Mouse (Mus musculus): Measurements from ENCODE around the gene P4hb. TPM values are rescaled to one million over a fixed set of nuclear protein-coding genes. Genes with fewer than 3 reads are reported as not detected.

P4hb gene
- polyA plus RNA-seq, 1 experiment from 2014 or later, result 248 TPM

DNA sequence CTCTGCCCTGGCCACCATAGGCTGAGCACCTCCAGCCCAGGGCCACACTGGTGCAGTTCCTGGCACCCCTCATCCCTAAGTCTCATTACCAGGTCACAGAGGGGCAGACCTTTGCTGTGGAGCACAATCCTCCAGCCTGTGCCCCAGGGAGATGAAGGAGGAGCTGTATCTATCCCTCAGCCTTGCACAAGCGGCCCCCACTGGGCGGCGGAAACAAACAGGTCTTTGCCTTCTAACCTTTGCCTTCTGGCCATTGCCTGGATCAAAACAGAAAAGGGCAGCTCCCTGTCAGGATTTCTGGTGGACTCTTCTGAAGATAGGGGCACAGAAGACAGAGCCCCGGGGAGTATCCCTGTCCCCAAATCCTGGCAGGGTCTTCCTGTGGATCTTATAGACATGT lies 44.1 kb downstream of the P4hb start:
- Histone ChIP-seq H3K9me3 (ENCODE audit: control insufficient read depth, low read length) (no peaks in the 10 kb centered on the region), H3K4me2 (ENCODE audit: low read depth, low read length) (no peak overlapping the region), H3K27ac (ENCODE audit: low read depth, low read length) (no peak overlapping the region), H3K4me3 (ENCODE audit: low read depth, low read length) (no peak overlapping the region), H3K4me1 (ENCODE audit: control insufficient read depth, insufficient read depth, low read length) (0 out of 2 replicates have a peak, but pooled peaks cover 4% of the 10 kb centered on the region), H3K9ac (replicated peaks; ENCODE audit: low read depth, low read length) (no peak overlapping the region), H3K27me3 (ENCODE audit: control insufficient read depth, insufficient read depth, low read length) (peaks cover 33% of the 10 kb centered on the region), H3K36me3 (ENCODE audit: control insufficient read depth, insufficient read depth, low read length) (no peaks in the 10 kb centered on the region)
- 69% methylated on average over 4 of the region's 4 CpGs for WGBS
- ATAC-seq (ENCODE audit: low read depth), result no peak

DNA sequence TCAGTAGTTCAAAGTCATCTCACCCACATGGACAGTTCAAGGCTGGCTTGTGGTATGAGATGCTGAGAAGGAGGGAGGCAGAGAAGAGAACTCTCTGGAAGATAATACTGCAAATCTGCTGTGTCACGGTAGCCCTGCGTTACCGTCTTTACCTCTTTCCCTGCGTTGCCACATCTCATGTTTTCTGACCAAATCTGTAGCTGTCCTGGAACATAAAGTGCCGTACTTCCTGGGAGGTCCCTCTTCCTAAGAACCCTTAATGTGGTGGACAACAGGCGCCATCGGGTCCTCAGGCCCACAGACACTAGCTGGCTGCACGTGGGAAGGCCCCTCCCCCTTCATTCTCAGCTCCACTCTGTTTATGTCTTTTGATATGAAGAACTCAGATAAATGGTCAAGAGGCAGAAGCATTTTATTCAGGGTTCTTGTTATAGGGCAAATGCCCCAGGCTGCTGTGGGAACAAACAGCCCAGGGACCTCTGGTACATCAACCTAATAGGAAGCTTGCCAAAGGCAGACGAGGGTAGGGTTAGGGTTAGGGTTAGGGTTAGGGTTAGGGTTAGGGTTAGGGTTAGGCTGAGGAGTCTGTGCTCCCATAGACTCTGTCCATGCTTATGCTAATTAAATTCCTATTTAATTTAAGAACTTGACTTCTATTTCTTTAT lies 45.2 kb downstream of the P4hb start:
- WGBS, result 82% methylated on average over 9 of the region's 9 CpGs
- Histone ChIP-seq H3K4me1 (ENCODE audit: control insufficient read depth, insufficient read depth, low read length) (0 out of 2 replicates have a peak, but pooled peaks cover 4% of the 10 kb centered on the region), H3K9me3 (ENCODE audit: control insufficient read depth, low read length) (no peaks in the 10 kb centered on the region), H3K27ac (ENCODE audit: low read depth, low read length) (no peak overlapping the region), H3K36me3 (ENCODE audit: control insufficient read depth, insufficient read depth, low read length) (no peaks in the 10 kb centered on the region), H3K9ac (replicated peaks; ENCODE audit: low read depth, low read length) (no peak overlapping the region), H3K4me2 (ENCODE audit: low read depth, low read length) (no peak overlapping the region), H3K4me3 (ENCODE audit: low read depth, low read length) (no peak overlapping the region), H3K27me3 (ENCODE audit: control insufficient read depth, insufficient read depth, low read length) (peaks cover 33% of the 10 kb centered on the region)
- ATAC-seq (ENCODE audit: low read depth), result no peak

DNA sequence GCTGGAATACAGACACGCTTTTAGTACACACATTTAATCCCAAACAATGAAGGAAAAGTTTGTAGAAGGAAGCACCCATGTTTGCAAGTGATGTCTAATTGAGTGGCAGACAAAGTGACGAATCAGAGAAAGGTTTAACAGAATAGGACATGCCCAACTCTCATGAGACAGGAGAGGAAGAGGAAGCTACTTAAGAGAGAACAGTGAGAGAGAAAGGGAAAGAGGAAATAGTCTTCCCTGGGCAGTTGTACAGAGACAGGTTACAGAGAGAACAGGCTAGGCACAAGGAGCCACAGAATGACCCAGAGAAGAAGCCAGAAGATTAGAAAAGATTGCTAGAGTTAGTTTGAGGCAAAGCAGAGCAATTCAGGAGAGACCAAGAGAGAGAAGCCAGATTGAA lies 47.1 kb downstream of the P4hb start:
- Histone ChIP-seq H3K36me3 (ENCODE audit: control insufficient read depth, insufficient read depth, low read length) (no peaks in the 10 kb centered on the region), H3K4me3 (ENCODE audit: low read depth, low read length) (no peak overlapping the region), H3K27me3 (ENCODE audit: control insufficient read depth, insufficient read depth, low read length) (peaks cover 24% of the 10 kb centered on the region), H3K4me2 (ENCODE audit: low read depth, low read length) (no peak overlapping the region), H3K9me3 (ENCODE audit: control insufficient read depth, low read length) (no peaks in the 10 kb centered on the region), H3K9ac (replicated peaks; ENCODE audit: low read depth, low read length) (no peak overlapping the region), H3K4me1 (ENCODE audit: control insufficient read depth, insufficient read depth, low read length) (0 out of 2 replicates have a peak, but pooled peaks cover 4% of the 10 kb centered on the region), H3K27ac (ENCODE audit: low read depth, low read length) (no peak overlapping the region)
- 81% methylated on average over 2 of the region's 2 CpGs for WGBS
- no peak for ATAC-seq (ENCODE audit: low read depth)

DNA sequence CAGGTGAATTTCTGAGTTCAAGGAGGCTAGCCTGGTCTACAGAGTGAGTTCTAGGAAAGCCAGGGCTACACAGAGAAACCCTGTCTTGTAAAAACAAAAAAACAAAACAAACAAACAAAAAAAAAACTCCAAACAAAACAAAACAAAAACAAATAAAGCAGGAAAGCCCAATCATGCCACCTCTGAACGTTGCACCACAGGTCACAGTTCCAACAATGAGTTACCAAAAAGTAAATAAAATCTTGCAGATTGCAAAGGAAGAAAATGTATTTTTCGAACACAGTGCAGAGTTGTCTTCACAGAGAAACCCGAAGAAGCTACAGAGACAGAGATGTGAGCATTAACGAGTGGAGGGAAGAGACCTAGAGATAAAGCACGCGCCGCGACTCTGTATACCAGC lies 50.5 kb downstream of the P4hb start:
- WGBS, result 91% methylated on average over 8 of the region's 8 CpGs
- Histone ChIP-seq H3K4me2 (ENCODE audit: low read depth, low read length) (no peak overlapping the region), H3K9me3 (ENCODE audit: control insufficient read depth, low read length) (no peaks in the 10 kb centered on the region), H3K36me3 (ENCODE audit: control insufficient read depth, insufficient read depth, low read length) (no peaks in the 10 kb centered on the region), H3K27me3 (ENCODE audit: control insufficient read depth, insufficient read depth, low read length) (no peaks in the 10 kb centered on the region), H3K9ac (replicated peaks; ENCODE audit: low read depth, low read length) (no peak overlapping the region), H3K4me3 (ENCODE audit: low read depth, low read length) (no peak overlapping the region), H3K27ac (ENCODE audit: low read depth, low read length) (no peak overlapping the region), H3K4me1 (ENCODE audit: control insufficient read depth, insufficient read depth, low read length) (no peaks in the 10 kb centered on the region)
- no peak for ATAC-seq (ENCODE audit: low read depth)

DNA sequence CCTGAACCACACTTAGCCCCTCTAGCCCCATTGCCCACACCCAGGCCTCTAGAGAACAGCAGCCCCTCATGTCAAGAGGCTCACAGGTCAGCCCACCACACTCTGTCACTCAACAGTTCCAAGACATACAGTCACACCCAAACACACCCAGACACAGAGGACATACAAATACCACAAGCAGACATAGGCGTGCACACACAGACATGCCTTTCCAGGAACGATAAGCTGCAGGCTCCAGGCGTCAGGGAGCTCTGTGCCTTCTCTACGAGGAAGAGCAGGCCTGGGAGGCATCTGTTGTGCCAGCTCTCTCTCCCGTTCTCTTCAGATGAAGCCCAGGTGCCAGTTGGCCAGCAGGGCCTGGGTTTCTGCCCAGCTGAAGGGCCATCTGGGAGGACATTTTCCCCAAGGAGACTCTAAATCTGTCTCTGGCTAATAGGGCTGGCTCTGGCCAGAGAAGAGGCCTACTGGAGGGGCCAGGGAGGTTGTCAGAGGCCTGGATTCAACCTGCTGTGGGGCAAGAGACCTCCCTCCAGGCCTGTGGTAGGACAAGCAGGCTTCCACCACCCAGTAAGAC lies 52.0 kb downstream of the P4hb start:
- 70% methylated on average over 5 of the region's 5 CpGs for WGBS
- H3K27ac ChIP-seq (ENCODE audit: low read depth, low read length), result no peak overlapping the region
- no peaks in the 10 kb centered on the region for H3K36me3 ChIP-seq (ENCODE audit: control insufficient read depth, insufficient read depth, low read length)
- H3K9me3 ChIP-seq (ENCODE audit: control insufficient read depth, low read length), result no peaks in the 10 kb centered on the region
- no peaks in the 10 kb centered on the region for H3K27me3 ChIP-seq (ENCODE audit: control insufficient read depth, insufficient read depth, low read length)
- no peak overlapping the region for H3K4me2 ChIP-seq (ENCODE audit: low read depth, low read length)
- no peak for ATAC-seq (ENCODE audit: low read depth)
- H3K9ac ChIP-seq (replicated peaks; ENCODE audit: low read depth, low read length), result no peak overlapping the region
- no peak overlapping the region for H3K4me3 ChIP-seq (ENCODE audit: low read depth, low read length)
- no peaks in the 10 kb centered on the region for H3K4me1 ChIP-seq (ENCODE audit: control insufficient read depth, insufficient read depth, low read length)

DNA sequence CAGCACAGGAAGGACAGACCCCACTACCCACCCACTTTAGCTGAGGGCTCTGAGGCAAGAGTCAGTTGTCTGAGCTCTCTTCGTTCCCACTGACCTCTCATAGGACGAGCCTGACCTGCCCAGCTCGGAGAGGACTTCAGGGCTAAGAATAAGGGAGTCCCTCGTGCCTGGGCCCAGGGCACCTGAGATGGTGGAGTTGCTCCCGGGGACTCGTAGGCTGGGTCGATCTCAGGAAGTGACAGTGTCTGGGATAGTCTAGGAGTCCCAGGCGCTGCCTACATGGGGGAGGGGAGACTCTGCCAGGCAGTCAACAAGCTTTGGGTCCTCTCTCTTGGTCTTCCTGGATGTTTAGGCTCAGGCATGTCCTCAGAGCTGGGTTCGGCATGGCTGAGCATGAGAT lies 52.6 kb downstream of the P4hb start:
- H3K9ac ChIP-seq (replicated peaks; ENCODE audit: low read depth, low read length), result no peak overlapping the region
- no peaks in the 10 kb centered on the region for H3K4me1 ChIP-seq (ENCODE audit: control insufficient read depth, insufficient read depth, low read length)
- no peaks in the 10 kb centered on the region for H3K9me3 ChIP-seq (ENCODE audit: control insufficient read depth, low read length)
- ATAC-seq (ENCODE audit: low read depth), result no peak
- 87% methylated on average over 9 of the region's 9 CpGs for WGBS
- no peak overlapping the region for H3K4me2 ChIP-seq (ENCODE audit: low read depth, low read length)
- no peaks in the 10 kb centered on the region for H3K27me3 ChIP-seq (ENCODE audit: control insufficient read depth, insufficient read depth, low read length)
- H3K27ac ChIP-seq (ENCODE audit: low read depth, low read length), result no peak overlapping the region
- no peaks in the 10 kb centered on the region for H3K36me3 ChIP-seq (ENCODE audit: control insufficient read depth, insufficient read depth, low read length)
- H3K4me3 ChIP-seq (ENCODE audit: low read depth, low read length), result no peak overlapping the region

DNA sequence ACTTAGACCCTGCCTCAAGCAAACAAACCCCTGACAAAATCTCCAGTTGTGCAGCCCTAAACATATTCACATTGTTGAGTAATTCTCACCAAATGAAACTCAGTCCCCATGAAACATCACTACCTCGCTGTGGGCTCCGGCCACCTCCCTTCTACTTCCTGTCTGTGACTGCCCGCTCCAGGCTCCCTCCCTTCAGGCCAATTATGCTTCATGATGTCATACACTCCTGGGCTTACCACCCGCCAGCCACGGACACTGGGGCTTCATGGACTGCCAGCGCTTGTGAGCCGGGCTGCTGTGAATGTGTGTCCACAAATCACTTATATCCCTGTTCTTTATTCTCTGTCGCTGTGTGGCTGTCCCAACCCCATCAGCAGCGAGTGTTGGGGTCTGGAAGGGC lies 53.3 kb downstream of the P4hb start:
- Histone ChIP-seq H3K9ac (replicated peaks; ENCODE audit: low read depth, low read length) (no peak overlapping the region), H3K27me3 (ENCODE audit: control insufficient read depth, insufficient read depth, low read length) (no peaks in the 10 kb centered on the region), H3K36me3 (ENCODE audit: control insufficient read depth, insufficient read depth, low read length) (no peaks in the 10 kb centered on the region), H3K4me3 (ENCODE audit: low read depth, low read length) (no peak overlapping the region), H3K4me1 (ENCODE audit: control insufficient read depth, insufficient read depth, low read length) (no peaks in the 10 kb centered on the region), H3K4me2 (ENCODE audit: low read depth, low read length) (no peak overlapping the region), H3K9me3 (ENCODE audit: control insufficient read depth, low read length) (no peaks in the 10 kb centered on the region), H3K27ac (ENCODE audit: low read depth, low read length) (no peak overlapping the region)
- 42% methylated on average over 9 of the region's 9 CpGs for WGBS
- no peak for ATAC-seq (ENCODE audit: low read depth)

DNA sequence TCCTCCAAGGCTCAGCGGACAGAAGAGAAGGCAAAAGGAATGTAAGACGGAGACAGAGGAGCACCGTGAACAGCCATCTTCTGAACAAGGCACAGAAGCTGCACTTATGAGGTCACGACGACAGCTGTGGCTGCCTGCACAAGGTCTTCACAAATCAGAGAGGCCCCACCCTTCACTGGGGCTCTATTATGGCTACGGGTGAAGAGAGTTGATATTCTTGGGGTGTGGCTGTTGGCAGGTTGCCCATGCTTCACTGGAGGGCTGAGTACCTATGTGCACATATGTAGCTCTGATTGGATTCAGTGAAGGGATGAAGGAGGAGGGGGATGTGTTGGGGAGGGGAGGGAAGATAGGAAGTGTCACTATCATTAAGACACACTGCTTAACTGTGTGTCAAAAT lies 54.5 kb downstream of the P4hb start:
- H3K27ac ChIP-seq (ENCODE audit: low read depth, low read length), result no peak overlapping the region
- H3K4me1 ChIP-seq (ENCODE audit: control insufficient read depth, insufficient read depth, low read length), result no peaks in the 10 kb centered on the region
- 75% methylated on average over 6 of the region's 6 CpGs for WGBS
- no peaks in the 10 kb centered on the region for H3K36me3 ChIP-seq (ENCODE audit: control insufficient read depth, insufficient read depth, low read length)
- H3K9ac ChIP-seq (replicated peaks; ENCODE audit: low read depth, low read length), result no peak overlapping the region
- H3K4me2 ChIP-seq (ENCODE audit: low read depth, low read length), result no peak overlapping the region
- H3K9me3 ChIP-seq (ENCODE audit: control insufficient read depth, low read length), result no peaks in the 10 kb centered on the region
- no peak for ATAC-seq (ENCODE audit: low read depth)
- no peaks in the 10 kb centered on the region for H3K27me3 ChIP-seq (ENCODE audit: control insufficient read depth, insufficient read depth, low read length)
- H3K4me3 ChIP-seq (ENCODE audit: low read depth, low read length), result no peak overlapping the region

DNA sequence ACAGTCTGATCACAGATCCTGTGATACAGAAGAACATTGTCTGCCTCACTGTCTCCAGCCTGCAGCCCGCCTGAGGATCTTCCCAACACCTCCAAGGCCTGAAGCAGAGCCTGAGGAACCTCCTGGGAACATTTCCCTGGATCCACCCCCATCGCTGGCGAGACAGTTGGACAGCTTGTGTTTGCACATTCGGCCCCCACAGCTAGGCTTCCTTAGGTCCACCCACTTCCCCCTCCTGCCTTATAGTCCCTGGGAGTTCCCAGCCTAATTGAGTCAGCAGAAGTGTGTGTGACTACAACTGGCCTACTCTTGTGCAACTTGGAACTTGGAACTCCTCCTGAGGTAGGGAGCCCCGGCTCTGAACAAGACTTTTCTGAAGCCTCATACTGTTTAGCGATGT lies 55.0 kb downstream of the P4hb start:
- H3K4me2 ChIP-seq (ENCODE audit: low read depth, low read length), result no peak overlapping the region
- no peaks in the 10 kb centered on the region for H3K27me3 ChIP-seq (ENCODE audit: control insufficient read depth, insufficient read depth, low read length)
- H3K4me1 ChIP-seq (ENCODE audit: control insufficient read depth, insufficient read depth, low read length), result no peaks in the 10 kb centered on the region
- 74% methylated on average over 6 of the region's 6 CpGs for WGBS
- no peak overlapping the region for H3K9ac ChIP-seq (replicated peaks; ENCODE audit: low read depth, low read length)
- H3K36me3 ChIP-seq (ENCODE audit: control insufficient read depth, insufficient read depth, low read length), result no peaks in the 10 kb centered on the region
- H3K27ac ChIP-seq (ENCODE audit: low read depth, low read length), result no peak overlapping the region
- H3K4me3 ChIP-seq (ENCODE audit: low read depth, low read length), result no peak overlapping the region
- ATAC-seq (ENCODE audit: low read depth), result no peak
- no peaks in the 10 kb centered on the region for H3K9me3 ChIP-seq (ENCODE audit: control insufficient read depth, low read length)

Data from neural tube, embryonic 14.5 days (tissue).